Mouse (Mus musculus): ENCODE results near the gene Rhbdd3.

GRCm38 (mm10) chr11:5139372-5139771, 40.6 kb downstream of the Rhbdd3 start:
- TF ChIP-seq CTCF (IDR thresholded peaks at IDR 0.05; ENCODE audit: low read depth) (no peak), EP300 (IDR thresholded peaks at IDR 0.05; ENCODE audit: low read depth) (no peak)

Data from liver, postnatal 0 days (tissue).